Mouse (Mus musculus) CH12.LX (cell line): ENCODE measurements at regions not wholly inside any gene's neighbourhood (a gene's known extent, or its start where the extent isn't known, plus 50 kb on each side); places are given as distances from the start of the nearest gene placed in this dataset.

Experiments used
- CTCF ChIP-seq, 2 experiments: IDR thresholded peaks in 1 of 2; conservative IDR thresholded peaks in 1 of 2; 2 replicates each; pipeline ENCODE4 v1.5.1; 2011 to 2012; ENCODE audit warnings: low read depth in 2 of 2, low read length in 2 of 2, improper control_type of control experiment in 1 of 2, inconsistent platforms in 1 of 2, mild to moderate bottlenecking in 1 of 2, moderate library complexity in 1 of 2
- JUND ChIP-seq: conservative IDR thresholded peaks from 2 replicates; pipeline ENCODE4 v1.6.1; 2011; ENCODE audit warnings: low read depth, low read length, improper control_type of control experiment
- MEF2A ChIP-seq: IDR thresholded peaks from 2 replicates; pipeline ENCODE4 v1.6.1; 2014; ENCODE audit warnings: low read depth, mild to moderate bottlenecking, inconsistent platforms, low read length, improper control_type of control experiment, borderline replicate concordance
- POLR2A ChIP-seq: IDR thresholded peaks from 2 replicates; pipeline ENCODE4 v1.6.1; 2011; ENCODE audit warnings: low read depth, mild to moderate bottlenecking, improper control_type of control experiment, low read length
- ZNF384 ChIP-seq: IDR thresholded peaks from 2 replicates; pipeline ENCODE4 v1.6.1; 2012; ENCODE audit warnings: low read depth, low read length, improper control_type of control experiment, inconsistent platforms

- TF ChIP-seq CTCF (conservative IDR thresholded peaks at IDR 0.05 in 1 of 2, IDR thresholded peaks at IDR 0.05 in 1 of 2; ENCODE audit: low read depth in 2 of 2, low read length in 2 of 2) (no peak), JUND (no peak), MEF2A (no peak), POLR2A (no peak), ZNF384 (no peak)
Measured at GRCm38 (mm10) chr3:151938472-151939029, 101.1 kb upstream of the Ptgfr start.
